Mouse (Mus musculus) embryonic facial prominence, embryonic 11.5 days (tissue): ENCODE results near the gene Tmco2. TPM values are rescaled to one million over a fixed set of nuclear protein-coding genes. Genes with fewer than 3 reads are reported as not detected.

Experiments used
- ATAC-seq: fragments of 200-750 bp; cut with Nextera tagmentation; replicated peaks from 2 replicates; pipeline ENCODE4 v1.8.0; 2017; ENCODE audit warnings: low read depth; ENCODE audit not compliant: insufficient number of reproducible peaks, low FRiP score, low TSS enrichment
- DNase-seq: peaks from one replicate; pipeline ENCODE4 v3.0.0-alpha.2; 2015; ENCODE audit warnings: low spot score
- H3K27ac ChIP-seq: fragments of 300-500 bp; sonication (generic); replicated peaks from 2 replicates; pipeline ENCODE4 v1.5.1; 2014; ENCODE audit warnings: mild to moderate bottlenecking, low read depth, low read length, control low read depth
- H3K27me3 ChIP-seq: fragments of 300-500 bp; sonication (generic); 2 replicates; pipeline ENCODE4 v1.6.1; 2014; ENCODE audit warnings: mild to moderate bottlenecking, low read length, moderate library complexity, mixed read lengths; ENCODE audit not compliant: control insufficient read depth, insufficient read depth
- H3K36me3 ChIP-seq: fragments of 300-500 bp; sonication (generic); replicated peaks from 2 replicates; pipeline ENCODE4 v1.6.1; 2014; ENCODE audit warnings: low read depth, mild to moderate bottlenecking, low read length, moderate library complexity, mixed read lengths; ENCODE audit not compliant: control insufficient read depth, insufficient read depth
- H3K4me1 ChIP-seq: fragments of 300-500 bp; sonication (generic); 2 replicates; pipeline ENCODE4 v1.6.1; 2014; ENCODE audit warnings: low read length, mixed read lengths; ENCODE audit not compliant: control insufficient read depth, insufficient read depth
- H3K4me2 ChIP-seq: fragments of 300-500 bp; sonication (generic); 2 replicates; pipeline ENCODE4 v1.6.1; 2014; ENCODE audit warnings: low read depth, mild to moderate bottlenecking, control low read depth, low read length, moderate library complexity
- H3K4me3 ChIP-seq: fragments of 300-500 bp; sonication (generic); 2 replicates; pipeline ENCODE4 v1.5.1; 2014; ENCODE audit warnings: low read depth, low read length, control low read depth
- H3K9ac ChIP-seq: fragments of 300-500 bp; sonication (generic); replicated peaks from 2 replicates; pipeline ENCODE4 v1.6.1; 2014; ENCODE audit warnings: mild to moderate bottlenecking, control low read depth, low read length
- H3K9me3 ChIP-seq: fragments of 300-500 bp; sonication (generic); replicated peaks from 2 replicates; pipeline ENCODE4 v1.6.1; 2016; ENCODE audit warnings: mild to moderate bottlenecking, low read length, inconsistent platforms, mixed read lengths; ENCODE audit not compliant: control insufficient read depth
- WGBS: fragments of 180-500 bp; shearing (Covaris S2); extraction: QIAGEN DNeasy Blood & Tissue Kit; methylation state at CpG from one replicate; pipeline ENCODE4 v1.1.7; 2014; 5-methylcytosine and 5-hydroxymethylcytosine counted together
- polyA plus RNA-seq: library from polyadenylated mRNA; unstranded; fragments of >200 nt; fragmentation: Nextera tagmentation; extraction: Ambion mirVana; gene quantifications from 2 replicates; pipeline ENCODE4 v1.2.1, GENCODE M21; 2014

Gene Tmco2
- not detected in 2 replicates for polyA plus RNA-seq

DNA sequence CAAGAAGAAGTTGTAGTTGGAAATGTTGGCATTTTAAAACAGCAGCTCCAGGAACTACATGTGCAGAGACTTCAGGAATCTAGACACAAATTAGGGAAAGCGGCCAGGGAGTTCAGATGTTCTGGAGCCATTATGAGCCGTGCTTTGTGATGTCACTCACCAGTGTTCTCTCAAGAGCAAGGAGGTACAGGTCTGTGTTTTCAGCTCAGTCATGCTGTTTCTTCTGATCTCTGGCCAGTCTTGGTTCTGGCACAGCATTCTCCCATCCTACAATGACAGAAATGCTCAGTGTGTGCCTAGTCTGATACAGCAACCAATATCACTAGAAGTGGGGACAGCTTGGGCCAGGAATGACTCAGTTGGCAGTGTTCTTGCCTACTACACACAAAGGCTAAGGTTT, at the start of gene Tmco2:
Gene Tmco2, minus strand, starts transcription at position 101 of the 400 bp plus-strand sequence.
- Histone ChIP-seq H3K9me3 (no peaks in the 10 kb centered on the region), H3K4me2 (no peak within 1 kb of the TSS), H3K4me1 (no peaks in the 10 kb centered on the region), H3K4me3 (no peak within 1 kb of the TSS), H3K27me3 (no peaks in the 10 kb centered on the region), H3K27ac (no peak within 1 kb of the TSS), H3K36me3 (no peaks in the 10 kb centered on the region), H3K9ac (no peak within 1 kb of the TSS)
- WGBS: 93% methylated on average over 2 of the region's 2 CpGs
- no peak for ATAC-seq
- no peak for DNase-seq

DNA sequence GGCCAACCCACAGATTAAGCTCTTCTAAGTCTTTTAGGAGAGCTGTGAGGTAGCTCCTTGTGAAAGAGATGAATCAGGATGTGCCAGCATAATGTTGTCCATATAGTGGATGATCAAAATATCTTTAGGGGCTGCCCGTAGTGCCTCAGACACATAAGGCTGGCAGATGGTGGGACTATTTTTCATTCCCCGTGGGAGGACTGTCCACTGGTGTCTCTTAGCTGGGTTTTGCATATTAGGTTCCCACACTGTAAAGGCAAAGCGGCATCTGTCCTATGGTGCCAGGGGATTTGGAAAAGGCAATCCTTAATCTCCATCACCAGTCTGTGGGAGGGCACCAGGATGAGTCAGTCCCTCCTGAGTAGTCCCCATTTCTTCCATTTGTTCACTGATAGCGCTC, 5.7 kb downstream of the Tmco2 start:
- no peak for ATAC-seq
- no peaks in the 10 kb centered on the region for H3K36me3 ChIP-seq
- H3K4me2 ChIP-seq: no peak overlapping the region
- no peaks in the 10 kb centered on the region for H3K4me1 ChIP-seq
- H3K9ac ChIP-seq: no peak overlapping the region
- H3K27me3 ChIP-seq: no peaks in the 10 kb centered on the region
- DNase-seq: no peak
- 86% methylated on average over 4 of the region's 4 CpGs for WGBS
- H3K27ac ChIP-seq: no peak overlapping the region
- no peak overlapping the region for H3K4me3 ChIP-seq
- no peaks in the 10 kb centered on the region for H3K9me3 ChIP-seq

DNA sequence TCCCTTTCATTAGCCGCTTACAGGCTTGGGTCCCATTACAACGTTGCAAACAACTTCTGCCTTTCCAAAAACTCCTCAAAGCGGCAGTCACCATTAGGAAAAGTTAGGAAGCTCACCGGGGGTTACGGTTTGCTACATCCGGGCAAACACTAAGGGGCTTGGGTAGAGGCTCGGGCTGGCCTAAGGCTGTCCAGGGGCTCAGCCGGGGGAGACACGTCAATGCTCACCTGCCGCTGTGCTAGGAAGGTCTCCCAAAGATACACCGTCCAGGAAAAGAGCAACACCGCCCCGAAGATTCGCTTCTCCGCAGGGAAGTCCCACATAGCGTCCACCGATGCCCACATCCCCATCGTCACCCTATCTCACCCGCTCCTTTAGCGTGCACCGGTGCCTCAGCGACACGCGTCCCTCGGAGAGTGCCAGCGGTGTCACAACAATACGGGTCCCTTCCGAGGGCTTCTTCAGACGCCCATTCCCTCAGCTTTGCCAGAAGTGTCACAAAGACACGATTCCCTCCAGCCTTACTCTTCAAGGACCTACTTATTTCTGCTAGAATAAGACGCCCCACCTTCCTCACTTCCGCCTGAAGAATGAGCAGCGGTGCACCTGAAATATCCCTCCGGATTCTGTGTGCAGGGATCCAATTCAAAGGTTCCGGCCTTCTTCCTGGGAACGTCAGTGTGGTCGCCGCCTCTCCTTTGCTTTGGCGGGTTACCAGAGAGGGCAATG, 11.2 kb downstream of the Tmco2 start, which contains the start of gene Zmpste24:
Gene Zmpste24, minus strand, starts transcription at position 592 of the 729 bp plus-strand sequence.
- Histone ChIP-seq H3K36me3 (no peaks in the 10 kb centered on the region; the same call in 1 of the 2 replicates), H3K9me3 (no peaks in the 10 kb centered on the region), H3K4me1 (no peaks in the 10 kb centered on the region), H3K9ac (peak within 1 kb of the TSS; percentile 75), H3K4me2 (peak within 1 kb of the TSS; percentile 65), H3K27ac (no peak within 1 kb of the TSS), H3K27me3 (no peaks in the 10 kb centered on the region), H3K4me3 (peak within 1 kb of the TSS; percentile 80)
- WGBS: under 1% methylated on average over 39 of the region's 39 CpGs
- peak; percentile 87 for ATAC-seq
- DNase-seq: peak; percentile 95

DNA sequence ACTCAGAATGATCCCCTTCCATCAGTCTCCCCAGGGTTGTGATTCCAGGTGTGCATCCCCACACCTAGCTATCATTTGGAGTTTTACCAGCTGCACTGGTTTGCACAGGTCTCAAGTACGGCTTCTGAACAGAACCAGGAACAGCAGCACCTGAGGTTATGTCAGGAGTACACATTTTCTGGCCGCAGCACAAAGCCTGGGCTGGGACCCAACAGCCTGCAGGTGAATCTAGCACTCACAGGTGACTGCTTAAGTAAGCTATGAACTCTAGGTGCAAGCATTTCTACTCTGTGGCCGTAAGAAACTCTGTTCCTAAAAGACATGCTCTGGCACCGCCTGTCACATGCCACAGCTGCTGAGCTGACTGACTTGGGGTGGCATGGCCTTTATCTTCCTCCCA, 18.8 kb downstream of the Tmco2 start:
- Histone ChIP-seq H3K9ac (no peak overlapping the region), H3K27ac (no peak overlapping the region), H3K9me3 (no peaks in the 10 kb centered on the region), H3K4me3 (no peak overlapping the region), H3K4me2 (no peak overlapping the region), H3K27me3 (no peaks in the 10 kb centered on the region), H3K36me3 (no peaks in the 10 kb centered on the region; the same call in none of the 2 replicates), H3K4me1 (no peaks in the 10 kb centered on the region)
- ATAC-seq: no peak
- 90% methylated on average over 4 of the region's 4 CpGs for WGBS
- DNase-seq: no peak

DNA sequence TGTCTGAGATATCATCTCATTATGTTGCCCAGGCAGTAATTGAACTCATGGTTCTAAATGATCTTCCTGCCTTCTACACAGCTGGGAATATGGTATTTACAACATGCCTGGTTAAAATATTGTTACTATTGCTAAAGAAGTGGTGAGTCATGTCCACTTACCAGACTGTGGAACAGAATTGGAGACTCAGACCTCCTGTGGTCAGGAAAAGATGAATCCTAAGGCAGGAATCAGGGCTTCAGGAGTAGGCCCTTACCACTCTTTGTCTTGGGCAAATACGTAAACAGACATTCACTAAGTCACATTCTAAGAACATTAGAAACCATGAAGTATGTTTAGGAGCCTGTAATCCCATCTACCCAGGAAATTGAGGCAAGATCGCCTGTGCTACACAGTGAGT, 20.3 kb downstream of the Tmco2 start:
- no peaks in the 10 kb centered on the region for H3K4me1 ChIP-seq
- H3K27ac ChIP-seq: no peak overlapping the region
- peaks cover 4% of the 10 kb centered on the region for H3K36me3 ChIP-seq
- H3K4me3 ChIP-seq: no peak overlapping the region
- WGBS: 84% methylated on average over 2 of the region's 2 CpGs
- no peak overlapping the region for H3K4me2 ChIP-seq
- H3K9me3 ChIP-seq: no peaks in the 10 kb centered on the region
- H3K27me3 ChIP-seq: no peaks in the 10 kb centered on the region
- no peak for DNase-seq
- no peak overlapping the region for H3K9ac ChIP-seq
- no peak for ATAC-seq

DNA sequence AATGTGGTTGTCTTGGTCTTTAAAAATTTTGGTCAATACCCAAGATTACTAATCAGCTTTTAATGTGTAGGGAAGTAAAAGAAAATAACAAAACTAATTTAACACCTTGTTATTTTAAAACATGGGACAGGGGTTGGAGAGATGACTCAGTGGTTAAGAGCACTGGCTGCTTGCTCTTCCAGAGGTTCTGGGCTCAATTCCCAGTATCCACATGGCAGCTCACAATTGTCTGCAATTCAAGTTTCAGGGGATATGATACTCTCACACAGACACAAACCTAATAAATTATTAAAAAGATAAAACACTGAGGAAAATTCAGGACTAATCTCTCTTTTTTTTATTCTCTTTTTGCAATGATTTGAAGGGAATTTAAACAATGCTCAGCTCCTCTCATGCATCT, 24.5 kb downstream of the Tmco2 start:
- Histone ChIP-seq H3K9ac (no peak overlapping the region), H3K9me3 (no peaks in the 10 kb centered on the region), H3K27me3 (no peaks in the 10 kb centered on the region), H3K4me1 (no peaks in the 10 kb centered on the region), H3K4me3 (no peak overlapping the region), H3K27ac (no peak overlapping the region), H3K4me2 (no peak overlapping the region), H3K36me3 (peaks cover 4% of the 10 kb centered on the region)
- ATAC-seq (no peak), DNase-seq (no peak)

DNA sequence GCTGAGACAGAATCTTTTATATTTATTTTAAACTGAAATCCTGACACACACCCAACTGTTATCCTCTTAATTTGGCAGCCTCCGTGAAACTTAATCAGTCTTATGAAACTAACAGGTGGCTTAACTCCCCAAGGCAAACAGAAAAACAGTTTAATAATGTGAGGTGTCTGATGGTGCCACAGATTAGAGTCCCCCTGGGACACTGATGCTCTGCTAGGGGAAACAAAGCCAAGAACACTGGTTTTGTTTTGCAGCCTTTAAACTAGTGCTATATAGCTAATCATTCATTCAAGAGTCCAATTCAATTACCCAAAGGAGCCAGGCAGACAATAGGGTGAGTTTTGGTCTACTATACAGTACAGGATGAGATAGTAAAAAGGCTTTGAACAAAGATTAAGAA, 28.6 kb downstream of the Tmco2 start:
- 88% methylated on average over 1 of the region's 1 CpGs for WGBS
- Histone ChIP-seq H3K27ac (no peak overlapping the region), H3K4me1 (no peaks in the 10 kb centered on the region), H3K27me3 (no peaks in the 10 kb centered on the region), H3K9me3 (no peaks in the 10 kb centered on the region), H3K4me3 (no peak overlapping the region), H3K4me2 (no peak overlapping the region), H3K36me3 (peaks cover 4% of the 10 kb centered on the region), H3K9ac (no peak overlapping the region)
- DNase-seq (no peak), ATAC-seq (no peak)

DNA sequence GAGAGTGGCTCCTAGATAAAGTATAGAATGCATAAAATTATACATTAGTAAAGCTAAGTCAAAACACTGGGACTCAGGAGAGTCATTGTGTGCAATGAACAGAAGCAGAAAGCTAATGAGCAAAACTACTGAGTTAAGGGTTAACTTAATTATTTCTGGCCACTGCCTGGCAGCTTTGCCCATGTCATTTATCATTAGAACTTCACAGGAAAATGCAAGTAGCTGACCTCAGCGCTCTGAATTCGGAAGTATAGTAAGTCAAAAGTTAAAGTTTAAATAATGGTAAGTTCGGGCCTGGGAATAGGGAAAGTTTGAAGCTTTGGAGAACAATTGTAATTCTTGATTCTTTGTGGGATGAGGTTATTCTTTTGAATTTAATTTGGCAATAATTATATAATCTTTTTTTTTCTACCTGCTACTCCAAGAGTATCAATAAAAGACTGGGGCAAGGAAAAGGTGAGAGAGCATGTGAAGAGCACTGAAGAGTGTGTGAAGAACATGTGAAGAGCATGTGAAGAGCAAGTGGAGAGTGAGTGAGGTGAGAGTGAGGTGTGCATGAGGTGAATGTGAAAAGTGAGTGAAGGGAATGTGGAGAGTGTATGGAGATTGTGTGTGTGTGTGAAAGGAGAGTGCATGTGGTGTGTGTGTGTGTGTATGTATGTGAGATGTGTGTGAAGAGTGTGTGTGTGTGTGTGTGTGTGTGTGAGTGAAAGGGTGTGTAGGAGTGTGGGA, 30.9 kb downstream of the Tmco2 start:
- Histone ChIP-seq H3K4me3 (no peak overlapping the region), H3K4me2 (no peak overlapping the region), H3K36me3 (no peaks in the 10 kb centered on the region; the same call in 1 of the 2 replicates), H3K27me3 (no peaks in the 10 kb centered on the region), H3K9ac (no peak overlapping the region), H3K4me1 (no peaks in the 10 kb centered on the region), H3K9me3 (no peaks in the 10 kb centered on the region), H3K27ac (no peak overlapping the region)
- WGBS: 90% methylated on average over 3 of the region's 3 CpGs
- DNase-seq (no peak), ATAC-seq (no peak)
